Mouse (Mus musculus) liver, embryonic 12.5 days (tissue): ENCODE data around the gene Agk. TPM values are rescaled to one million over a fixed set of nuclear protein-coding genes. Genes with fewer than 3 reads are reported as not detected.

Source experiments
- ATAC-seq: fragments of 200-750 bp; cut with Nextera tagmentation; 2 replicates; pipeline ENCODE4 v1.8.0; 2017; ENCODE audit warnings: moderate number of reproducible peaks, mild to moderate bottlenecking, moderate library complexity
- H3K27ac ChIP-seq: fragments of 300-500 bp; sonication (generic); 2 replicates; pipeline ENCODE4 v1.5.1; 2016; ENCODE audit warnings: mild to moderate bottlenecking
- H3K27me3 ChIP-seq: fragments of 300-500 bp; sonication (generic); replicated peaks from 2 replicates; pipeline ENCODE4 v1.6.1; 2016; ENCODE audit warnings: mild to moderate bottlenecking, moderate library complexity
- H3K36me3 ChIP-seq: fragments of 300-500 bp; sonication (generic); 2 replicates; pipeline ENCODE4 v1.6.1; 2016; ENCODE audit warnings: mild to moderate bottlenecking, moderate library complexity
- H3K4me1 ChIP-seq: fragments of 300-500 bp; sonication (generic); 2 replicates; pipeline ENCODE4 v1.6.1; 2016
- H3K4me2 ChIP-seq: fragments of 300-500 bp; sonication (generic); 2 replicates; pipeline ENCODE4 v1.6.1; 2016; ENCODE audit warnings: mild to moderate bottlenecking, moderate library complexity
- H3K4me3 ChIP-seq: fragments of 300-500 bp; sonication (generic); 2 replicates; pipeline ENCODE4 v1.5.1; 2016; ENCODE audit warnings: mild to moderate bottlenecking, moderate library complexity
- H3K9ac ChIP-seq: fragments of 300-500 bp; sonication (generic); 2 replicates; pipeline ENCODE4 v1.6.1; 2016; ENCODE audit warnings: mild to moderate bottlenecking, moderate library complexity
- H3K9me3 ChIP-seq: fragments of 300-500 bp; sonication (generic); replicated peaks from 2 replicates; pipeline ENCODE4 v1.6.1; 2016; ENCODE audit warnings: mild to moderate bottlenecking, moderate library complexity
- WGBS: fragments of 180-500 bp; shearing (Covaris S2); methylation state at CpG from one replicate; pipeline ENCODE4 v1.1.7; 2016; ENCODE audit not compliant: insufficient replicate concordance; 5-methylcytosine and 5-hydroxymethylcytosine counted together
- polyA plus RNA-seq: library from polyadenylated mRNA; unstranded; fragments of >200 nt; fragmentation: Nextera tagmentation; extraction: Ambion mirVana; gene quantifications from 2 replicates; pipeline ENCODE4 v1.2.1, GENCODE M21; 2016

Gene Agk
- polyA plus RNA-seq, 1 experiment from 2014 or later: 21.3 TPM

- no peaks in the 10 kb centered on the region for H3K9me3 ChIP-seq
- 64% methylated on average over 5 of the region's 5 CpGs for WGBS
- no peaks in the 10 kb centered on the region for H3K27me3 ChIP-seq
- H3K4me3 ChIP-seq: no peak overlapping the region
- no peak overlapping the region for H3K4me2 ChIP-seq
- ATAC-seq: no peak
- no peaks in the 10 kb centered on the region for H3K4me1 ChIP-seq
- H3K36me3 ChIP-seq: no peaks in the 10 kb centered on the region
- H3K27ac ChIP-seq: no peak overlapping the region
- H3K9ac ChIP-seq: no peak overlapping the region
Measured at GRCm38 (mm10) chr6:40415799-40416198, 90.8 kb downstream of the Agk start.

- WGBS: 83% methylated on average over 4 of the region's 4 CpGs
- no peaks in the 10 kb centered on the region for H3K36me3 ChIP-seq
- H3K4me1 ChIP-seq: no peaks in the 10 kb centered on the region
- no peak overlapping the region for H3K9ac ChIP-seq
- ATAC-seq: no peak
- H3K27me3 ChIP-seq: no peaks in the 10 kb centered on the region
- H3K4me2 ChIP-seq: no peak overlapping the region
- H3K4me3 ChIP-seq: no peak overlapping the region
- no peak overlapping the region for H3K27ac ChIP-seq
- no peaks in the 10 kb centered on the region for H3K9me3 ChIP-seq
Measured at GRCm38 (mm10) chr6:40418386-40418785, 93.4 kb downstream of the Agk start.

GRCm38 (mm10) chr6:40421099-40421498, 96.1 kb downstream of the Agk start:
- no peak for ATAC-seq
- no peaks in the 10 kb centered on the region for H3K9me3 ChIP-seq
- H3K27me3 ChIP-seq: no peaks in the 10 kb centered on the region
- H3K36me3 ChIP-seq: no peaks in the 10 kb centered on the region
- H3K4me2 ChIP-seq: no peak overlapping the region
- no peak overlapping the region for H3K9ac ChIP-seq
- H3K4me1 ChIP-seq: no peaks in the 10 kb centered on the region
- H3K27ac ChIP-seq: no peak overlapping the region
- no peak overlapping the region for H3K4me3 ChIP-seq
- 77% methylated on average over 6 of the region's 6 CpGs for WGBS

GRCm38 (mm10) chr6:40423013-40423412, 98.0 kb downstream of the Agk start:
- no peak overlapping the region for H3K4me3 ChIP-seq
- H3K9ac ChIP-seq: no peak overlapping the region
- no peaks in the 10 kb centered on the region for H3K27me3 ChIP-seq
- no peak overlapping the region for H3K4me2 ChIP-seq
- no peaks in the 10 kb centered on the region for H3K9me3 ChIP-seq
- H3K36me3 ChIP-seq: no peaks in the 10 kb centered on the region
- no peak overlapping the region for H3K27ac ChIP-seq
- WGBS: 58% methylated on average over 1 of the region's 1 CpGs
- no peaks in the 10 kb centered on the region for H3K4me1 ChIP-seq
- ATAC-seq: no peak

GRCm38 (mm10) chr6:40423774-40424173, 98.8 kb downstream of the Agk start:
- H3K9ac ChIP-seq: no peak overlapping the region
- no peak overlapping the region for H3K4me2 ChIP-seq
- no peaks in the 10 kb centered on the region for H3K36me3 ChIP-seq
- no peaks in the 10 kb centered on the region for H3K27me3 ChIP-seq
- H3K4me1 ChIP-seq: no peaks in the 10 kb centered on the region
- 39% methylated on average over 1 of the region's 1 CpGs for whole genome bisulfite sequencing
- no peaks in the 10 kb centered on the region for H3K9me3 ChIP-seq
- no peak overlapping the region for H3K4me3 ChIP-seq
- no peak overlapping the region for H3K27ac ChIP-seq
- no peak for ATAC-seq

- Histone ChIP-seq H3K4me2 (no peak overlapping the region), H3K27ac (no peak overlapping the region), H3K4me1 (0 out of 2 replicates have a peak, but pooled peaks cover 12% of the 10 kb centered on the region), H3K4me3 (no peak overlapping the region), H3K9ac (no peak overlapping the region), H3K27me3 (0 out of 2 replicates have a peak, but pooled peaks cover under 1% of the 10 kb centered on the region), H3K36me3 (no peaks in the 10 kb centered on the region), H3K9me3 (no peaks in the 10 kb centered on the region)
- ATAC-seq: no peak
- whole genome bisulfite sequencing: 71% methylated on average over 7 of the region's 7 CpGs
Measured at GRCm38 (mm10) chr6:40427441-40427840, 102.5 kb downstream of the Agk start.

- Histone ChIP-seq H3K27me3 (peaks cover 12% of the 10 kb centered on the region; the same call in 1 of the 2 replicates), H3K9ac (no peak overlapping the region), H3K4me1 (0 out of 2 replicates have a peak, but pooled peaks cover 12% of the 10 kb centered on the region), H3K9me3 (no peaks in the 10 kb centered on the region), H3K36me3 (no peaks in the 10 kb centered on the region), H3K4me3 (no peak overlapping the region), H3K27ac (no peak overlapping the region), H3K4me2 (no peak overlapping the region)
- ATAC-seq: no peak
- WGBS: 54% methylated on average over 3 of the region's 3 CpGs
Measured at GRCm38 (mm10) chr6:40428696-40429095, 103.7 kb downstream of the Agk start.

- ATAC-seq: no peak
- Histone ChIP-seq H3K27ac (no peak overlapping the region), H3K4me3 (no peak overlapping the region), H3K36me3 (no peaks in the 10 kb centered on the region), H3K9me3 (no peaks in the 10 kb centered on the region), H3K4me1 (0 out of 2 replicates have a peak, but pooled peaks cover 12% of the 10 kb centered on the region), H3K9ac (no peak overlapping the region), H3K4me2 (no peak overlapping the region), H3K27me3 (peaks cover 20% of the 10 kb centered on the region)
- 67% methylated on average over 4 of the region's 4 CpGs for WGBS
Measured at GRCm38 (mm10) chr6:40429521-40429931, 104.6 kb downstream of the Agk start.

- H3K4me3 ChIP-seq: no peak overlapping the region
- H3K27me3 ChIP-seq: peaks cover 27% of the 10 kb centered on the region
- H3K36me3 ChIP-seq: no peaks in the 10 kb centered on the region
- H3K9me3 ChIP-seq: no peaks in the 10 kb centered on the region
- ATAC-seq: no peak
- 59% methylated on average over 3 of the region's 3 CpGs for WGBS
- H3K27ac ChIP-seq: no peak overlapping the region
- H3K4me1 ChIP-seq: peaks cover 12% of the 10 kb centered on the region; the same call in 1 of the 2 replicates
- no peak overlapping the region for H3K9ac ChIP-seq
- H3K4me2 ChIP-seq: no peak overlapping the region
Measured at GRCm38 (mm10) chr6:40430251-40430650, 105.3 kb downstream of the Agk start.

GRCm38 (mm10) chr6:40430878-40431277, 105.9 kb downstream of the Agk start:
- H3K9me3 ChIP-seq: no peaks in the 10 kb centered on the region
- WGBS: 60% methylated on average over 3 of the region's 3 CpGs
- H3K36me3 ChIP-seq: no peaks in the 10 kb centered on the region
- H3K9ac ChIP-seq: no peak overlapping the region
- no peak overlapping the region for H3K27ac ChIP-seq
- peaks cover 33% of the 10 kb centered on the region for H3K27me3 ChIP-seq
- ATAC-seq: no peak
- peaks cover 13% of the 10 kb centered on the region; the same call in 1 of the 2 replicates for H3K4me1 ChIP-seq
- no peak overlapping the region for H3K4me2 ChIP-seq
- no peak overlapping the region for H3K4me3 ChIP-seq

GRCm38 (mm10) chr6:40431356-40431755, 106.4 kb downstream of the Agk start:
- Histone ChIP-seq H3K27me3 (peaks cover 38% of the 10 kb centered on the region), H3K9ac (no peak overlapping the region), H3K4me1 (peaks cover 18% of the 10 kb centered on the region; the same call in 1 of the 2 replicates), H3K27ac (no peak overlapping the region), H3K9me3 (no peaks in the 10 kb centered on the region), H3K36me3 (no peaks in the 10 kb centered on the region), H3K4me3 (no peak overlapping the region), H3K4me2 (no peak overlapping the region)
- WGBS: 25% methylated on average over 4 of the region's 4 CpGs
- ATAC-seq: no peak

GRCm38 (mm10) chr6:40431812-40432211, 106.8 kb downstream of the Agk start:
- Histone ChIP-seq H3K9me3 (no peaks in the 10 kb centered on the region), H3K27ac (no peak overlapping the region), H3K36me3 (no peaks in the 10 kb centered on the region), H3K4me1 (peaks cover 18% of the 10 kb centered on the region; the same call in 1 of the 2 replicates), H3K9ac (no peak overlapping the region), H3K4me3 (no peak overlapping the region), H3K27me3 (peaks cover 42% of the 10 kb centered on the region), H3K4me2 (no peak overlapping the region)
- no peak for ATAC-seq
